Mouse (Mus musculus) embryo, embryonic 11 days (tissue): ENCODE data around the gene Cabp7.

Experiments
- DNase-seq: peaks from one replicate; pipeline ENCODE4 v3.0.0-alpha.2; 2015

Gene Cabp7

DNA sequence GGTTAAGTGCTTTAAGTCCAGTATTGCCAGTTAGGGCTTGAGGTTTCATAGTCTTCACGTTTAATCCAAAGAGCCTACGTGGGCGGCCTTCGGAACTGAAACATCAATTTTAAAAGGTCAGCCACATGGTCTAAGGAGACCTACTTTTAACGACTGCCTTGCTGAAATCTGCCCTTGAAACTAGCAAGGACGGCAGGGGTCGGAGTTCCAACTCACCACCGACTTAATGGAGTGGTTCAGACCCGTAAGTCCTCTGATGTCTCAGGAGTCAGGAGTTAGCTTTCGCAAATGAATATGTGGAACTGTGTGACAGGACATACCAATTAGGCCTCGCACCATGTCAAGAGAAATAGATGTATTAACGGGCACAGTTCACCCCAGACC, 42.9 kb downstream of the Cabp7 start:
- no peak for DNase-seq

- no peak for DNase-seq
These were observed 45.9 kb downstream of the Cabp7 start for GRCm38 (mm10) chr11:4700726-4701125.

DNA sequence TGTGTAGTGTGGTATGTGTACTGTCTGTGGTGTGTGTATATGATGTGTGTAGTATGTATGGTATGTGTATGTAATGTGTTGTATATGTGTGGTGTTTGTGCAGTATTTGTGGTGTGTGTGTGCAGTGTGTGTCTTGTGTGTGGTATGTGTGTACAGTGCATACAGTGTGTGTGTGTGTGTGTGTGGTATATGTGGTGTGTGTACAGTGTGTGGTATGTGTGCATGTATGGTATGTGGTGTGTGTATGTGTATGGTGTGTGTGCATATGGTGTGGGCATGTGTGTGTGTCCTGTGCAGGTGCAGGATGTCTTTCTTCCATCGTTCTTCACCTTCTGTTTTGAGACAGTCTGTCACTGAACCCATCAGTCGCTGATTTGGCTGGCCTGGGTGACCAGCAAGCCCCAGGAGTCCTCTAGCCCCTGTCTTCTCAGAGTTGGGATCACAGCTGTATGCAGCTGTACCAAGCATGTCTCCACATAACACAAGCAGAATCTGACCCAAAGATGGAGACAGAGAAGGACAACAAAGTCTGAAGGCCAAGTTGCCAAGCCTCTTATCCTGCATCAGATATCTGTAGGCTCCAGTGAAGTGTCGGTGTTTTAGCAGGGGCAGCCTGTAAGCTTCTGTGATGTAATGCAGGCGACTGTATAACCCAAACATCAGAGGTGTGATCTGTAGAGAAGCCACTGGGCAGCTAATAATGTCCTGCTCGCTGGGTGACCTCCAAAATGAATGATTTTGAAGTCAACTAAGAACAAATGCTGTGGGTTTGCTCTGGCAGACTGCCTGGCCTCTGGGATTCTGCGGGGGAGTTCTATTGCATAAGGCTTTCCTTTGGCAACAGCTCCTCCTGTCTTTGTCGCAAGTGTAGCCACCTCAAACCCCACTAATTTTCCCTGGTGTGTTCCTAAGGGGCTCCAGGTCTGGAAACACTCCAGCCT, 49.3 kb downstream of the Cabp7 start:
- no peak for DNase-seq

GRCm38 (mm10) chr11:4692162-4692561, 54.4 kb downstream of the Cabp7 start:
- no peak for DNase-seq

- no peak for DNase-seq
These were observed 55.4 kb downstream of the Cabp7 start for GRCm38 (mm10) chr11:4691213-4691612.

DNA sequence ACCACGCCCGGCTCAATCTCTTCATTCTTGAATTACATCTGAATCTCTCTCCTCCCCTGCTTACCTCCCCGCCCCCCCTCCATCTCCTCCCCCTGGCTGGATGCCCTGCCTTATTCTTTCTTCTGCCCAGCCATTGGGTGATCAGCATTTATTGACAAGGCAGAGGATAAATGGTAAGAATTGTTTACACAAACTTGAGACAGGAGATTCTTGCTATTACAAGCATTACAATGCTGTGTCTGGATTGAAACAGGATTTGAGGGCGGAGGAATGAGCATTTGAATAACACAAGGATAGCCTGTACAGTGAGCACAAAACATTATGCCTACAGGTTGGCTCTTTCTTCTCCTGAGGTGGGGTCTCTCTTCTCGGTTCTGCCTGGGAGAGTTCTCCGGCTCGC, 56.2 kb downstream of the Cabp7 start:
- no peak for DNase-seq

DNA sequence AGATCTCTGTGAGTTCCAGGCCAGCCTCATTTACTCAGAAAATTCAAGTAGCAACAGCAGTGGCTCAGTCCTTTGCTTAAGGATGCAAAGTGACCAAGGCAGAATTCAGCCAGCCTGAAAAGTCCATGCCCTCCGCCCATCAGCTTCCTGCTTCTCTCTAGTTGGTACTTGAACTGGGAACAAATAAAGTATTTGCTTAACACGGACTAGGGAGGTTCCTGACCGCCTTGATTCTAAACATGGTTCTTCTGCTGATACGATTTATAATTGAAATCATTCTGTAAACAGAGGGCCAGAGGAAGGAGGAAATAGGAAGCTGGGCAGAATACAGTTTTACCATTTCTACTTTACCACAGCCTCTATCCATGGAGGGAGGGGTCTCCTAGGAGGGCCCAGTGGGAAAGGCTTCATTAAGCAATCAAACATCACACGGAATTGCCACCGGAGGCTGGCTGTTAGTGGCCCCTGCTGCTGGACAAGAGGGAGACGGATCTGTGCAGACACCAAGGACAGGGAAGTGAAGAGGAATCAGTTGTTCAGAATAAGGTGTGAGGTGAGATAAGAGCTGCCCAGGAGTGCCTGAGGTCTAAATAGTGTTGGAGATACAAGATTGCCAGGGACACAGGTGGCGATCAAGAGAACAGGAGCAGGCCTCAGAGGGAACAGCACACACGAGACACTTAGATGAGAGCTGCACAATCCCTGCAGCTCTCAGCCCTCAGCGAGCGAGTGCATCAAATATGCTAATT, 57.8 kb downstream of the Cabp7 start:
- no peak for DNase-seq

DNA sequence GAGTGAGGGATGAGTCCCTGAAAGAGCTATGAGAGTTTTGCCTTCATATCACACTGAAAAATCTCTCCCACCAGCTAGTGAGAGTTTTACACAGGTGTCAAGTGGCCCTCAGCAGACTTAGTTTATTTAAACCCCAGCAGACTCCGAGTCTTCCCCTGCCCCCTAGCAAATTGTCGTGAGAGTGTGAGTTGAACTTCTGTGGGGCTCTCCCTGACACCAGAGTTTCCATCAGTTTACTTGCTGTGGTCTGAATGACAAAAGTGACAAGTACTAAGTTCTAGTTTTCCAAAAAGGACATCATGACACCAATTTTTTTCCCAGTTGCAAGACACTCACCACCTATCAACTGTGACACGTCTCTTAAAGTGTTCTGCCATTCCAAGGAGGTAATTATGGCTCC, 58.7 kb downstream of the Cabp7 start:
- DNase-seq: no peak

GRCm38 (mm10) chr11:4687027-4687426, 59.6 kb downstream of the Cabp7 start:
- DNase-seq: no peak
